Mouse (Mus musculus): Measurements from ENCODE around the gene Chpf. TPM values are rescaled to one million over a fixed set of nuclear protein-coding genes. Genes with fewer than 3 reads are reported as not detected.

Chpf gene
- 25.2 and 28.8 TPM in 2 replicates for polyA plus RNA-seq (2015; fragmentation: Nextera tagmentation; extraction: Ambion mirVana)

GRCm38 (mm10) chr1:75478916-75479634 is at the start of gene Chpf, which contains the start of gene Tmem198:
Gene Chpf (minus strand): TSS chr1:75479307.
Gene Tmem198 (plus strand): TSS chr1:75479532.
- Histone ChIP-seq H3K9ac (ENCODE audit: low read depth, low read length) (peak within 1 kb of the TSS; percentile 83), H3K4me2 (ENCODE audit: low read depth, low read length) (peak within 1 kb of the TSS; percentile 79), H3K9me3 (ENCODE audit: control insufficient read depth, low read length) (no peaks in the 10 kb centered on the region), H3K4me3 (ENCODE audit: low read length) (peak within 1 kb of the TSS; percentile 85), H3K27me3 (replicated peaks; ENCODE audit: control insufficient read depth, insufficient read depth, low read length) (peaks cover 19% of the 10 kb centered on the region), H3K4me1 (ENCODE audit: control insufficient read depth, insufficient read depth, low read length) (peaks cover 22% of the 10 kb centered on the region), H3K27ac (ENCODE audit: low read length) (peak within 1 kb of the TSS; percentile 83), H3K36me3 (ENCODE audit: control insufficient read depth, insufficient read depth, low read length) (peaks cover 18% of the 10 kb centered on the region)
- ATAC-seq: peak; percentile 96
- under 1% methylated on average over 70 of the region's 76 CpGs for WGBS

- WGBS: 89% methylated on average over 7 of the region's 7 CpGs
These were observed 45.6 kb upstream of the Chpf start for GRCm38 (mm10) chr1:75524679-75525078.

GRCm38 (mm10) chr1:75521321-75522031 is 42.4 kb upstream of the Chpf start, which contains the start of gene Stk11ip:
Gene Stk11ip (plus strand): TSS chr1:75521529.
- Histone ChIP-seq H3K9ac (ENCODE audit: low read depth, low read length) (peak within 1 kb of the TSS; percentile 58), H3K36me3 (ENCODE audit: control insufficient read depth, insufficient read depth, low read length) (no peaks in the 10 kb centered on the region), H3K27ac (ENCODE audit: low read length) (peak within 1 kb of the TSS; percentile 100), H3K4me1 (ENCODE audit: control insufficient read depth, insufficient read depth, low read length) (peaks cover 23% of the 10 kb centered on the region), H3K9me3 (ENCODE audit: control insufficient read depth, low read length) (no peaks in the 10 kb centered on the region), H3K27me3 (replicated peaks; ENCODE audit: control insufficient read depth, insufficient read depth, low read length) (no peaks in the 10 kb centered on the region), H3K4me3 (ENCODE audit: low read length) (peak within 1 kb of the TSS; percentile 68), H3K4me2 (ENCODE audit: low read depth, low read length) (peak within 1 kb of the TSS; percentile 70)
- under 1% methylated on average over 46 of the region's 46 CpGs for WGBS
- ATAC-seq: peak; percentile 99

More at GRCm38 (mm10) chr1:75524679-75525078, 45.6 kb upstream of the Chpf start:
- Histone ChIP-seq H3K27me3 (replicated peaks; ENCODE audit: control insufficient read depth, insufficient read depth, low read length) (no peaks in the 10 kb centered on the region), H3K4me1 (ENCODE audit: control insufficient read depth, insufficient read depth, low read length) (peaks cover 12% of the 10 kb centered on the region), H3K4me3 (ENCODE audit: low read length) (no peak overlapping the region), H3K27ac (ENCODE audit: low read length) (no peak overlapping the region), H3K36me3 (ENCODE audit: control insufficient read depth, insufficient read depth, low read length) (peaks cover 5% of the 10 kb centered on the region; the same call in 1 of the 2 replicates), H3K9me3 (ENCODE audit: control insufficient read depth, low read length) (no peaks in the 10 kb centered on the region), H3K4me2 (ENCODE audit: low read depth, low read length) (no peak overlapping the region), H3K9ac (ENCODE audit: low read depth, low read length) (no peak overlapping the region)
- ATAC-seq: no peak

- Histone ChIP-seq H3K4me3 (ENCODE audit: low read length) (no peak overlapping the region), H3K27me3 (replicated peaks; ENCODE audit: control insufficient read depth, insufficient read depth, low read length) (no peaks in the 10 kb centered on the region), H3K27ac (ENCODE audit: low read length) (peak overlapping the region; percentile 100), H3K4me2 (ENCODE audit: low read depth, low read length) (peak overlapping the region; percentile 16; the same call in 1 of the 2 replicates), H3K9me3 (ENCODE audit: control insufficient read depth, low read length) (no peaks in the 10 kb centered on the region), H3K36me3 (ENCODE audit: control insufficient read depth, insufficient read depth, low read length) (no peaks in the 10 kb centered on the region), H3K9ac (ENCODE audit: low read depth, low read length) (peak overlapping the region; percentile 36; the same call in 1 of the 2 replicates), H3K4me1 (ENCODE audit: control insufficient read depth, insufficient read depth, low read length) (peaks cover 23% of the 10 kb centered on the region)
- ATAC-seq: no peak
- 34% methylated on average over 5 of the region's 5 CpGs for WGBS
These were observed 40.5 kb upstream of the Chpf start for GRCm38 (mm10) chr1:75519576-75519975.

GRCm38 (mm10) chr1:75518427-75518826 is 39.3 kb upstream of the Chpf start:
- 92% methylated on average over 4 of the region's 4 CpGs for WGBS
- H3K4me3 ChIP-seq (ENCODE audit: low read length): no peak overlapping the region
- H3K9me3 ChIP-seq (ENCODE audit: control insufficient read depth, low read length): no peaks in the 10 kb centered on the region
- no peak overlapping the region for H3K9ac ChIP-seq (ENCODE audit: low read depth, low read length)
- no peaks in the 10 kb centered on the region for H3K36me3 ChIP-seq (ENCODE audit: control insufficient read depth, insufficient read depth, low read length)
- no peak for ATAC-seq
- no peaks in the 10 kb centered on the region for H3K27me3 ChIP-seq (replicated peaks; ENCODE audit: control insufficient read depth, insufficient read depth, low read length)
- peak overlapping the region; percentile 76 for H3K27ac ChIP-seq (ENCODE audit: low read length)
- H3K4me1 ChIP-seq (ENCODE audit: control insufficient read depth, insufficient read depth, low read length): peaks cover 23% of the 10 kb centered on the region
- no peak overlapping the region for H3K4me2 ChIP-seq (ENCODE audit: low read depth, low read length)

GRCm38 (mm10) chr1:75517984-75518383 is 38.9 kb upstream of the Chpf start:
- Histone ChIP-seq H3K27me3 (replicated peaks; ENCODE audit: control insufficient read depth, insufficient read depth, low read length) (no peaks in the 10 kb centered on the region), H3K9me3 (ENCODE audit: control insufficient read depth, low read length) (no peaks in the 10 kb centered on the region), H3K9ac (ENCODE audit: low read depth, low read length) (no peak overlapping the region), H3K4me2 (ENCODE audit: low read depth, low read length) (no peak overlapping the region), H3K36me3 (ENCODE audit: control insufficient read depth, insufficient read depth, low read length) (no peaks in the 10 kb centered on the region), H3K27ac (ENCODE audit: low read length) (peak overlapping the region; percentile 76), H3K4me3 (ENCODE audit: low read length) (no peak overlapping the region), H3K4me1 (ENCODE audit: control insufficient read depth, insufficient read depth, low read length) (peaks cover 23% of the 10 kb centered on the region)
- peak; percentile 41 for ATAC-seq
- WGBS: 40% methylated on average over 4 of the region's 4 CpGs

GRCm38 (mm10) chr1:75516703-75517380 is 37.7 kb upstream of the Chpf start:
- no peaks in the 10 kb centered on the region for H3K36me3 ChIP-seq (ENCODE audit: control insufficient read depth, insufficient read depth, low read length)
- H3K9ac ChIP-seq (ENCODE audit: low read depth, low read length): no peak overlapping the region
- no peaks in the 10 kb centered on the region for H3K9me3 ChIP-seq (ENCODE audit: control insufficient read depth, low read length)
- no peaks in the 10 kb centered on the region for H3K27me3 ChIP-seq (replicated peaks; ENCODE audit: control insufficient read depth, insufficient read depth, low read length)
- no peak overlapping the region for H3K4me2 ChIP-seq (ENCODE audit: low read depth, low read length)
- WGBS: 66% methylated on average over 15 of the region's 15 CpGs
- no peak for ATAC-seq
- H3K4me1 ChIP-seq (ENCODE audit: control insufficient read depth, insufficient read depth, low read length): peaks cover 28% of the 10 kb centered on the region
- no peak overlapping the region for H3K4me3 ChIP-seq (ENCODE audit: low read length)
- H3K27ac ChIP-seq (ENCODE audit: low read length): 0 out of 2 replicates have a peak overlapping the region, but pooled peaks have one; percentile 11

GRCm38 (mm10) chr1:75512550-75512949 is 33.4 kb upstream of the Chpf start:
- Histone ChIP-seq H3K4me1 (ENCODE audit: control insufficient read depth, insufficient read depth, low read length) (peaks cover 32% of the 10 kb centered on the region), H3K27ac (ENCODE audit: low read length) (no peak overlapping the region), H3K9ac (ENCODE audit: low read depth, low read length) (no peak overlapping the region), H3K4me2 (ENCODE audit: low read depth, low read length) (no peak overlapping the region), H3K36me3 (ENCODE audit: control insufficient read depth, insufficient read depth, low read length) (no peaks in the 10 kb centered on the region), H3K27me3 (replicated peaks; ENCODE audit: control insufficient read depth, insufficient read depth, low read length) (no peaks in the 10 kb centered on the region), H3K4me3 (ENCODE audit: low read length) (no peak overlapping the region), H3K9me3 (ENCODE audit: control insufficient read depth, low read length) (no peaks in the 10 kb centered on the region)
- no peak for ATAC-seq
- WGBS: 93% methylated on average over 3 of the region's 3 CpGs

Measured in intestine, embryonic 16.5 days (tissue).